Mouse (Mus musculus) heart, embryonic 11.5 days (tissue): ENCODE measurements at regions not wholly inside any gene's neighbourhood (a gene's known extent, or its start where the extent isn't known, plus 50 kb on each side); places are given as distances from the start of the nearest gene placed in this dataset.

Experiments
- ATAC-seq: fragments of 200-750 bp; cut with Nextera tagmentation; replicated peaks from 2 replicates; pipeline ENCODE4 v1.8.0; 2017; ENCODE audit warnings: moderate library complexity; ENCODE audit not compliant: insufficient number of reproducible peaks, low FRiP score, low TSS enrichment
- H3K27ac ChIP-seq: fragments of 300-500 bp; sonication (generic); 2 replicates; pipeline ENCODE4 v1.5.1; 2014; ENCODE audit warnings: mild to moderate bottlenecking, low read depth, low read length
- H3K27me3 ChIP-seq: fragments of 300-500 bp; sonication (generic); 2 replicates; pipeline ENCODE4 v1.6.1; 2014; ENCODE audit warnings: mild to moderate bottlenecking, low read length, mixed read lengths; ENCODE audit not compliant: control insufficient read depth, insufficient read depth
- H3K36me3 ChIP-seq: fragments of 300-500 bp; sonication (generic); 2 replicates; pipeline ENCODE4 v1.6.1; 2014; ENCODE audit warnings: mild to moderate bottlenecking, low read length, moderate library complexity, mixed read lengths; ENCODE audit not compliant: control insufficient read depth, insufficient read depth
- H3K4me1 ChIP-seq: fragments of 300-500 bp; sonication (generic); 2 replicates; pipeline ENCODE4 v1.6.1; 2014; ENCODE audit warnings: low read length; ENCODE audit not compliant: control insufficient read depth, insufficient read depth
- H3K4me2 ChIP-seq: fragments of 300-500 bp; sonication (generic); 2 replicates; pipeline ENCODE4 v1.6.1; 2014; ENCODE audit warnings: mild to moderate bottlenecking, moderate library complexity
- H3K4me3 ChIP-seq: fragments of 300-500 bp; sonication (generic); 2 replicates; pipeline ENCODE4 v1.5.1; 2014; ENCODE audit warnings: low read depth, low read length
- H3K9ac ChIP-seq: fragments of 300-500 bp; sonication (generic); 2 replicates; pipeline ENCODE4 v1.6.1; 2014; ENCODE audit warnings: mild to moderate bottlenecking, low read depth, low read length, moderate library complexity
- H3K9me3 ChIP-seq: fragments of 300-500 bp; sonication (generic); replicated peaks from 2 replicates; pipeline ENCODE4 v1.6.1; 2016; ENCODE audit warnings: low read length; ENCODE audit not compliant: control insufficient read depth
- WGBS: fragments of 180-500 bp; shearing (Covaris S2); extraction: QIAGEN DNeasy Blood & Tissue Kit; methylation state at CpG from one replicate; pipeline ENCODE4 v1.1.7; 2014; ENCODE audit not compliant: insufficient replicate concordance; 5-methylcytosine and 5-hydroxymethylcytosine counted together

DNA sequence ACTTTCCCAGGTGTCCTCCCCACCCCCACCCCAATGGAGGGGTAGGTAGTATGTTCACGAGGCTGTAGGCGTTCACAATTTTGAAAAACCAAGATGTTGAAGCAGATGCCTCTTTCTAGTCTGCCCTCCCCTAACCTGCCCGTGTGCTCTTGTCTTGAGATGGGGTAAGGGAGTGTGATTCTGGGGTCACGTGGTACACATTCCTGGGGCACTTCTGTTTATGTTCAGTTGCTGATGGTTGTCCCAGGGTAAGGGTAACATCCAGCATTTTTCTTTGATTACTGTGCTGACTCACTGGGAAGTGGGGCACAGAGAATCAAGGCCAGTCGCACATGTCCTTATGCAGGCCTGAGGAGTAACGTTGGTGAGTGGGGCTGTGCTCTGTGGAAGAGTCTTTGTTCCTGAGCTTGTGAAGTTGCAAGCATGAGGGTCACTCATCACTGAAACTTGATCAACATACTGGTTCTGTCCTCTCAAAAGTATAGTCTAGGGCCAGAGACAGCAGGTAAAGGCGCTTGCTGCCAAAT is 110.3 kb downstream of the Evx1 start:
- WGBS, result 66% methylated on average over 7 of the region's 7 CpGs
- ATAC-seq, result no peak
- Histone ChIP-seq H3K4me3 (no peak overlapping the region), H3K4me1 (no peaks in the 10 kb centered on the region), H3K9ac (no peak overlapping the region), H3K36me3 (no peaks in the 10 kb centered on the region), H3K4me2 (no peak overlapping the region), H3K9me3 (no peaks in the 10 kb centered on the region), H3K27me3 (no peaks in the 10 kb centered on the region), H3K27ac (no peak overlapping the region)

DNA sequence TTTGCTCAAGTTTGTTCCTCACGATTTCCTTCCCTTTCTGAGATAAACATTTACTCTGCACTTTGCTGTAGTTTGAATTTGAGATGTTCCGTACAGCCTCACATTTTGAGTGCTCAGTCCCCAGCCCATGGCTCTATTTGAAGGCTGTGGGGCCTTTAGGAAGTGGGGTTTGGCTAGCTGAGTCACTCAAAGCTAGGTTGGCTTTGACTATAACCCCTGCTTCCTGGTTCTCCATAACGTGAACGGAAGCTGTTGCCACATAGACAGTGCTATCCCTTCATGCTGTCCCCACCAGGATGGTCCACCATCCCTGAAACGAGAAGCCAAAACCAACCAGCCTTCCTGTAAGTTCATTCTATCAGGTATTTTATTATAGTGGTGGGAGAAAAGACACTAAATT is 111.1 kb downstream of the Evx1 start:
- 82% methylated on average over 5 of the region's 5 CpGs for WGBS
- Histone ChIP-seq H3K4me1 (no peaks in the 10 kb centered on the region), H3K9ac (no peak overlapping the region), H3K27ac (no peak overlapping the region), H3K4me2 (no peak overlapping the region), H3K36me3 (no peaks in the 10 kb centered on the region), H3K27me3 (no peaks in the 10 kb centered on the region), H3K4me3 (no peak overlapping the region), H3K9me3 (no peaks in the 10 kb centered on the region)
- ATAC-seq, result no peak

- Histone ChIP-seq H3K36me3 (no peaks in the 10 kb centered on the region), H3K27ac (no peak overlapping the region), H3K27me3 (no peaks in the 10 kb centered on the region), H3K4me2 (no peak overlapping the region), H3K4me1 (no peaks in the 10 kb centered on the region), H3K9ac (no peak overlapping the region), H3K4me3 (no peak overlapping the region), H3K9me3 (no peaks in the 10 kb centered on the region)
- no peak for ATAC-seq
- 83% methylated on average over 4 of the region's 4 CpGs for WGBS
These were observed 111.8 kb downstream of the Evx1 start for GRCm38 (mm10) chr6:52425082-52425481.

- H3K4me3 ChIP-seq, result no peak overlapping the region
- H3K4me1 ChIP-seq, result no peaks in the 10 kb centered on the region
- ATAC-seq, result no peak
- no peak overlapping the region for H3K9ac ChIP-seq
- H3K36me3 ChIP-seq, result no peaks in the 10 kb centered on the region
- no peak overlapping the region for H3K4me2 ChIP-seq
- no peaks in the 10 kb centered on the region for H3K9me3 ChIP-seq
- WGBS, result 53% methylated on average over 11 of the region's 11 CpGs
- H3K27me3 ChIP-seq, result no peaks in the 10 kb centered on the region
- H3K27ac ChIP-seq, result no peak overlapping the region
These were observed 115.3 kb downstream of the Evx1 start for GRCm38 (mm10) chr6:52428489-52429203.

DNA sequence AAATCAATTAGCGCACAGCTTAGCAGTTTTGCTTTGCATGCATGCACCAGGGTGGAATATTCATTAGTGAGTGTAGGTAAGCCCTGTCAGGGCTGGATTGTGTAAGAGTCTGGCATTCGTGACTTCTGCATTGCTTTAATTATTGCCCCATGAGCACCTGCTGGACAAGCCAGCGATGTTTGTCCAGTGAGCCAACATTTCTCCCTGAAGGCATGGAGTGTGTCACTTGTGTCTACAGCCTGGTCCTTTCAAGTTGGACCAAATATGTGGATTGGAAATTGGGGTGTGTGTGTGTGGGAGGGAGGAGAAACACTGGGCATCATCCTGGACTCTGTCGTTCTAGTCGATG is 115.9 kb downstream of the Evx1 start:
- H3K4me1 ChIP-seq, result no peaks in the 10 kb centered on the region
- H3K4me2 ChIP-seq, result no peak overlapping the region
- H3K9ac ChIP-seq, result no peak overlapping the region
- H3K27ac ChIP-seq, result no peak overlapping the region
- no peaks in the 10 kb centered on the region for H3K9me3 ChIP-seq
- 83% methylated on average over 5 of the region's 5 CpGs for WGBS
- H3K4me3 ChIP-seq, result no peak overlapping the region
- no peaks in the 10 kb centered on the region for H3K36me3 ChIP-seq
- no peak for ATAC-seq
- no peaks in the 10 kb centered on the region for H3K27me3 ChIP-seq

DNA sequence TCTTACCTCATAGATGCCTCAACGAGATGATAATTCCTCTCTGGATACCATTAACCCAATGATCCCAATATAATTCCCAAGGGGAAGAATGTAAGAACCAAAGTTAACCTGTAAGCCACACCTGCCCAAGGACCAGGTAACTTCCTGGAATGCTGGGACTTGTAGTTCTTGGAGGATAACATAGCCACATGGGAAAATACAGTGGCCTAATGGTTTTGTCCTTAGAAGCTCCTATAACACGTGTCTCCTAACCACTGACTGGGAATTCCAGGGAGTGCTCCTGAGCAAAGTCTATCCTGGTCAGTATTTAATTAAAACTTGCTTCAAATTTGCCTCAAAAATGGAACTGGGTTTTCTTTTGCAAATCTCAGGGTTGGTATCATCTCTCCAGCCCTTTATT is 119.9 kb downstream of the Evx1 start:
- Histone ChIP-seq H3K4me2 (no peak overlapping the region), H3K9me3 (no peaks in the 10 kb centered on the region), H3K27me3 (no peaks in the 10 kb centered on the region), H3K4me3 (no peak overlapping the region), H3K36me3 (no peaks in the 10 kb centered on the region), H3K9ac (no peak overlapping the region), H3K27ac (no peak overlapping the region), H3K4me1 (no peaks in the 10 kb centered on the region)
- no peak for ATAC-seq
- WGBS, result 67% methylated on average over 2 of the region's 2 CpGs

- 64% methylated on average over 4 of the region's 4 CpGs for WGBS
- no peaks in the 10 kb centered on the region for H3K9me3 ChIP-seq
- no peaks in the 10 kb centered on the region for H3K36me3 ChIP-seq
- ATAC-seq, result no peak
- H3K9ac ChIP-seq, result no peak overlapping the region
- no peak overlapping the region for H3K27ac ChIP-seq
- H3K4me3 ChIP-seq, result no peak overlapping the region
- H3K4me2 ChIP-seq, result no peak overlapping the region
- no peaks in the 10 kb centered on the region for H3K27me3 ChIP-seq
- H3K4me1 ChIP-seq, result peaks cover 3% of the 10 kb centered on the region; the same call in 1 of the 2 replicates
These were observed 121.5 kb downstream of the Evx1 start for GRCm38 (mm10) chr6:52434771-52435170.

DNA sequence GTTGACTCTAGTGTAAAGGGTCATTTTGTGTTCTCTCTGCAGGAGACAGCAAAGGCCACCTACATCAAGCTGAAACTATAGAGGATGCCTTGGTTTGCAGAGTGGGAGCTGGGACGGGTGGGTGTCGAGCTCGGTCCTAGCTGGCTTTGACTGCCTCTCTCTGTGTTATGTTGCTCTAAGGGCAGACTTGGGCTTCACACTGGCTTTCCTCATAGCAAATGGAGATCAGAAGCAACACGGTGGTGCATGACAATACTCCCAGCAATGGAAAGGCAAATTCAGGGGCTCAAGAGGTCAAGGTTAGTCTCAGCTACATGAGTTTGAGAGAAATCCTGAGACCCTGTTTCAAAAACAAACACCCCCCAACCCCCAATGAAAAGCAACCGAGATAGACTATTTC is 122.1 kb downstream of the Evx1 start:
- 77% methylated on average over 5 of the region's 5 CpGs for WGBS
- Histone ChIP-seq H3K9me3 (no peaks in the 10 kb centered on the region), H3K36me3 (no peaks in the 10 kb centered on the region), H3K9ac (no peak overlapping the region), H3K27ac (no peak overlapping the region), H3K4me1 (peaks cover 3% of the 10 kb centered on the region; the same call in 1 of the 2 replicates), H3K27me3 (no peaks in the 10 kb centered on the region), H3K4me3 (no peak overlapping the region), H3K4me2 (no peak overlapping the region)
- ATAC-seq, result no peak

- Histone ChIP-seq H3K4me2 (no peak overlapping the region), H3K4me3 (no peak overlapping the region), H3K9ac (no peak overlapping the region), H3K27me3 (no peaks in the 10 kb centered on the region), H3K36me3 (no peaks in the 10 kb centered on the region), H3K9me3 (no peaks in the 10 kb centered on the region), H3K4me1 (peaks cover 3% of the 10 kb centered on the region; the same call in 1 of the 2 replicates), H3K27ac (no peak overlapping the region)
- no peak for ATAC-seq
- WGBS, result 36% methylated on average over 8 of the region's 8 CpGs
These were observed 125.1 kb downstream of the Evx1 start for GRCm38 (mm10) chr6:52438366-52438765.
